Mouse (Mus musculus): Measurements from ENCODE around the gene Serping1. TPM values are rescaled to one million over a fixed set of nuclear protein-coding genes. Genes with fewer than 3 reads are reported as not detected.

Gene Serping1
- total and polyA plus RNA-seq, 3 experiments, result not detected

DNA sequence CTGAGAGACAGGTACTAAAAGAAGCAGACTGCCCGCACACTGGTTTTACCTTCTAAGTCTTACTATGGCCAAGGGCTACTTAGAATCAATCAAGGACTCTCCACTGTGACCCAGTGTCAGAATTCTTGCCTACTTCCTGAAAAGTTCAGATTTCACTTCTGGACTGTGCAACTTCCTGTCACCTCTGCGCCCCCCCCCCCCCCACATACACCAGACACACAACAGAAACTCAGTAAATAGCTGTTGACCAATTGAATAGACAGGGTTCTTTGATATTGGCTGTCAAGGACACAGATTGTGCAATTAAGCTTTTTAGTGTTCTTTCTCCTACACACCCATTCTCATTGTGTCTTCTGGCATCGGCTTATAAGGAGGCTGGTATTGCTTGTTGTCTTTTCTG is 13.1 kb upstream of the Serping1 start:
- dilution Hi-C loops (cut with MboI; ENCODE audit: extremely low pct_ligation_motif_present, extremely low pct_unique_long_range_greater_than_20kb, low sequenced_read_pairs) (no loop called here), in situ Hi-C loops (cut with MboI; ENCODE audit: low pct_ligation_motif_present, low pct_unique_long_range_greater_than_20kb, low sequenced_read_pairs) (no loop called here)
- DNase-seq (ENCODE audit: extremely low read depth), result no peak
- no peaks in the 10 kb centered on the region for H3K9me3 ChIP-seq (replicated peaks; ENCODE audit: low read length)
- no peaks in the 10 kb centered on the region for H3K27me3 ChIP-seq (replicated peaks)
- H3K4me1 ChIP-seq (ENCODE audit: control insufficient read depth in 1 of 2, insufficient read depth in 2 of 2), result peaks cover 0 to 24% of the 10 kb centered on the region in 2 experiments; a peak in 2 of 4 replicates
- no peaks in the 10 kb centered on the region for H3K36me3 ChIP-seq (replicated peaks in 1 of 2; ENCODE audit: control insufficient read depth in 1 of 2, insufficient read depth in 1 of 2, low read length in 1 of 2)
- no peak overlapping the region for H3K4me2 ChIP-seq (ENCODE audit: insufficient read depth, low read depth, poor library complexity, severe bottlenecking)
- no peak overlapping the region for H3K27ac ChIP-seq (ENCODE audit: insufficient read depth, low read depth)
- H3K4me3 ChIP-seq (replicated peaks in 1 of 3; ENCODE audit: low read depth in 2 of 3, low read length in 2 of 3, poor library complexity in 1 of 3), result no peak overlapping the region
- TF ChIP-seq ETS1 (conservative IDR thresholded peaks at IDR 0.05; ENCODE audit: low read depth, low read length) (no peak), EP300 (IDR thresholded peaks at IDR 0.05; ENCODE audit: low read length) (no peak), TCF12 (IDR thresholded peaks at IDR 0.05; ENCODE audit: low read depth, low read length) (no peak), GABPA (IDR thresholded peaks at IDR 0.05; ENCODE audit: insufficient replicate concordance, low read depth, low read length) (no peak), MEF2A (IDR thresholded peaks at IDR 0.05; ENCODE audit: borderline replicate concordance, low read depth, low read length) (no peak), CTCF (conservative IDR thresholded peaks at IDR 0.05 in 1 of 2, IDR thresholded peaks at IDR 0.05 in 1 of 2; ENCODE audit: low read depth in 2 of 2, low read length in 2 of 2) (no peak), HCFC1 (IDR thresholded peaks at IDR 0.05; ENCODE audit: low read depth, low read length) (no peak), ZNF384 (IDR thresholded peaks at IDR 0.05; ENCODE audit: low read depth, low read length) (no peak), PAX5 (IDR thresholded peaks at IDR 0.05; ENCODE audit: low read length) (no peak), POLR2AphosphoS2 (IDR thresholded peaks at IDR 0.05; ENCODE audit: low read depth, low read length) (no peak), JUN (IDR thresholded peaks at IDR 0.05; ENCODE audit: insufficient read depth, low read depth, low read length) (no peak), POLR2A (IDR thresholded peaks at IDR 0.05; ENCODE audit: low read depth, low read length) (no peak), ZKSCAN1 (IDR thresholded peaks at IDR 0.05; ENCODE audit: borderline replicate concordance, low read depth, low read length) (no peak), RAD21 (IDR thresholded peaks at IDR 0.05; ENCODE audit: low read depth, low read length) (no peak), BHLHE40 (IDR thresholded peaks at IDR 0.05; ENCODE audit: low read depth, low read length) (no peak), TBP (conservative IDR thresholded peaks at IDR 0.05; ENCODE audit: low read depth, low read length) (no peak), MAZ (IDR thresholded peaks at IDR 0.05; ENCODE audit: low read depth, low read length) (no peak), MXI1 (IDR thresholded peaks at IDR 0.05; ENCODE audit: low read depth, low read length) (no peak)
- H3K9ac ChIP-seq (ENCODE audit: insufficient read depth, low read depth), result no peak overlapping the region
- H3K79me2 ChIP-seq (replicated peaks; ENCODE audit: control insufficient read depth, extremely low read depth, insufficient read depth, poor library complexity, severe bottlenecking), result no peaks in the 10 kb centered on the region

GRCm38 (mm10) chr2:84783840-84784566 is 8.8 kb upstream of the Serping1 start:
- no peak for DNase-seq (ENCODE audit: extremely low read depth)
- Histone ChIP-seq H3K4me1 (ENCODE audit: control insufficient read depth in 1 of 2, insufficient read depth in 2 of 2) (peaks cover 0 to 24% of the 10 kb centered on the region in 2 experiments; a peak in 2 of 4 replicates), H3K9ac (ENCODE audit: insufficient read depth, low read depth) (no peak overlapping the region), H3K27ac (ENCODE audit: insufficient read depth, low read depth) (no peak overlapping the region), H3K36me3 (replicated peaks in 1 of 2; ENCODE audit: control insufficient read depth in 1 of 2, insufficient read depth in 1 of 2, low read length in 1 of 2) (no peaks in the 10 kb centered on the region), H3K4me2 (ENCODE audit: insufficient read depth, low read depth, poor library complexity, severe bottlenecking) (no peak overlapping the region), H3K4me3 (replicated peaks in 1 of 3; ENCODE audit: low read depth in 2 of 3, low read length in 2 of 3, poor library complexity in 1 of 3) (no peak overlapping the region), H3K27me3 (replicated peaks) (no peaks in the 10 kb centered on the region), H3K79me2 (replicated peaks; ENCODE audit: control insufficient read depth, extremely low read depth, insufficient read depth, poor library complexity, severe bottlenecking) (no peaks in the 10 kb centered on the region), H3K9me3 (replicated peaks; ENCODE audit: low read length) (no peaks in the 10 kb centered on the region)
- TF ChIP-seq MXI1 (IDR thresholded peaks at IDR 0.05; ENCODE audit: low read depth, low read length) (no peak), BHLHE40 (IDR thresholded peaks at IDR 0.05; ENCODE audit: low read depth, low read length) (peak; percentile 46; the same call in 1 of the 2 replicates), KAT2A (IDR thresholded peaks at IDR 0.05; ENCODE audit: insufficient replicate concordance, low read length) (no peak), NELFE (IDR thresholded peaks at IDR 0.05; ENCODE audit: low read depth, low read length) (no peak)
- dilution Hi-C loops (cut with MboI; ENCODE audit: extremely low pct_ligation_motif_present, extremely low pct_unique_long_range_greater_than_20kb, low sequenced_read_pairs) (no loop called here), in situ Hi-C loops (cut with MboI; ENCODE audit: low pct_ligation_motif_present, low pct_unique_long_range_greater_than_20kb, low sequenced_read_pairs) (no loop called here)

Data from CH12.LX (cell line).